Mouse (Mus musculus): ENCODE results near the gene Aagab.

The Aagab gene

DNA sequence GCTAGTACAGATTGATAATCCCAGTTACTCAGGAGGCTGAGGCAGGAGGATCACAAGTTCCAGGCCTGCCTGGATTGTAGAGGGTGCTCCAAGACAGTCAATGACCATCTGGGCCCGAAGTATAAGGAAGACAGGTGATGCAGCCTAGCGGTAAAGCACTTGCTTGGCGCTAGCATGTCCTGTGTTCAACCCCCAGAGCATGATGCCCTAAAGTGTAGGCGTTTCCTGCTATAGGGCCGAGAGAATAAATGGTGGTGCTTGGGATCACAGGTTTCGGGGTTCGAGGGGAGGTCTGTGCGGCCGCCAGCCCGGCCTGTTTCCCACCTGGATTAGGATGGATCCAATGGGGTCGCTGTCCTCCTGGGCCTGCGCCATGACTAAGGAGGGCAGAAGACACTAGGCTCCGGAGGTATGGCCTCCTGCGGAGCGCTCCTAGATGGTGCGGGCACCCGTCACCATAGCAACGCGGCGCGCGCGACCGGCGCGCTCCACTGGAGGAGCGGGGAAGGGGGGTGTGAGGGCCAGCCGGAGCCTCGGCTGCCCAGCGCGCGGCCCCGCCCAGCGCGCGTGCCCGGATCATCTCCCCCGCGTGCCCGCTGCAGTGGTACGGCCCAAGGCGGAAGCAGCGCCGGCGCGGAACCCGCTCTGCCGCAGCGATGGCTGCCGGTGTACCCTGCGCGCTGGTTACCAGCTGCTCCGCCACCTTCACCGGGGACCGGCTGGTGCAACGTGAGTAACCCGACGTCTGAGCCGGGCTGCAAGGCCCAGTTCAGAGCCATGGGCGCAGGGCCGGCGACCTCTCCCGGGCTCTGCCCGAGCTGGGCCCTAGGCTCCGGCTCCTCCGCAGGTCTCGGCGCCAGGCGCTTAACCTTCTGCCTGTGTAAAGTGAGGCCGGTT, at the start of gene Aagab, which contains the start of gene Iqch:
Gene Aagab (plus strand): TSS at position 618 of the 897 bp plus-strand sequence.
Gene Iqch (minus strand): TSS at position 451 of the 897 bp plus-strand sequence.
- DNase-seq = peak; percentile 98 to 99

DNA sequence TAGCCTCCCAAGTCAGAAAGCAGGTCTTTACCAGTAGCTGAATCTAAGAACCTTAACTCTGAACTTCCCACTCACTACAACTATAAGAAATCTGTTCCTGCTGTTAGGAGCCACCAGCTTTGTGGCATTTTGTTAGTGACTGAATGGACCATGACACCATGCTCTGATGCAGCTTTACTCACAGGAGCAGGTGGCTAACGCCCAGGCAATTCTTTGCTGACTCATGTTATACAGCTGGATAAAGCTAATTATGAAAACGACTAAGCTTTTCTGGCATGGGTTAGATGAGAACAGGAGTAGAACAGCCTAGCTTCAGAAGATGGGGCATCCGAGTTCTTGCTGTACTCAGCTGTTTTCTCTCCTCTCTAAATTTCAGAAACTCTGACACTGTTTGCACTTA, 48.8 kb upstream of the Aagab start:
- DNase-seq = no peak

DNA sequence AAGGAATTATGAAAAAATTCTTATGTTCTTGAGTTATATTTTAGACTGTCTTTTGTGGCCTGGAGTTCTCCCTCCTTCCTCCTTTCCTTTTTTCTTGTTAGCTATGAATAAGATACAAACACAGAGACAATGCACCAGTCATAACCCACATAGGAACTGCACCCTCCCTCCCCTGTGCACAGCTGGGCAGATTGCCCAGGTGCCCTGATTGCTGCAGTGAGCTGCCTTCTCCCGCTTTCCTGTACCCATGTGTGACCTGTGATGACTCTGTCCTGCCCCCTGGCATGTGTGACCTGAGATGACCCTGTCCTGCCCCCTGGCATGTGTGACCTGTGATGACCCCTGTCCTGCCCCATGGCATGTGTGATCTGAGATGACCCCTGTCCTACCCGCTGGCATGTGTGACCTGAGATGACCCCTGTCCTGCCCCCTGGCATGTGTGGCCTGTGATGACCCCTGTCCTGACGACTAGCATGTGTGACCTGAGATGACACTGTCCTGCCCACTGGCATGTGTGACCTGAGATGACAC, 46.9 kb upstream of the Aagab start:
- no peak for DNase-seq

DNA sequence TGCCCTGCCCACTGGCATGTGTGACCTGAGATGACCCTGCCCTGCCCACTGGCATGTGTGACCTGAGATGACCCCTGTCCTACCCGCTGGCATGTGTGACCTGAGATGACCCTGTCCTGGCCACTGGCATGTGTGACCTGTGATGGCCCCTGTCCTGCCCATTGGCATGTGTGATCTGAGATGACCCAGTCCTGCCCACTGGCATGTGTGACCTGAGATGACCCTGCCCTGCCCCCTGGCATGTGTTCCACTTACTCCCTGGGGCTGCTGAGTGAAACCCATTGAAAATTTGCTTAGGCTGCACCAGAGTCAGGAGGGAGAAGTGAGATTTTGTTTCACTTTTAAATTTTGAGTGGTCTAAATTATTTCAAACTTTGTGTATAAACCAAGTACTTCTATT, 46.1 kb upstream of the Aagab start:
- DNase-seq = no peak

DNA sequence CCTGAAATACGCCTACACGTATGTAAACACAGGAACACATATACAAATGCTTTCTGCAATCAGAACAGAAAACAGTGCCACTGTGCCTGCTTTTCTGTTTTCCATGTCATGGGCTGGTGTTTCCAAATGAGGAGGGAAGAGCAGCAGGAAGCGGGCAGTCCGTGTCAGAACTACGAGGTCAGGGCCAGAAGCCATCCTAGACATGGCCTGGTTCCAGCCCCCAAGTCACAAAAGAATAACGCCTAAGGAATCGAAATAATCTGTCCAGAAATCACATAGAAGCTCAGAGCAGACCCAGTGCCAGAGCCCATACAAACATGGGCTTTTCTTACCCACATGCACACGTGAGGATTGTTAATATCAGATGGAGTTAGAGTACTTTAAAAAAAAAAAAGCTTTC, 45.5 kb upstream of the Aagab start:
- peak; percentile 20 to 31 for DNase-seq

DNA sequence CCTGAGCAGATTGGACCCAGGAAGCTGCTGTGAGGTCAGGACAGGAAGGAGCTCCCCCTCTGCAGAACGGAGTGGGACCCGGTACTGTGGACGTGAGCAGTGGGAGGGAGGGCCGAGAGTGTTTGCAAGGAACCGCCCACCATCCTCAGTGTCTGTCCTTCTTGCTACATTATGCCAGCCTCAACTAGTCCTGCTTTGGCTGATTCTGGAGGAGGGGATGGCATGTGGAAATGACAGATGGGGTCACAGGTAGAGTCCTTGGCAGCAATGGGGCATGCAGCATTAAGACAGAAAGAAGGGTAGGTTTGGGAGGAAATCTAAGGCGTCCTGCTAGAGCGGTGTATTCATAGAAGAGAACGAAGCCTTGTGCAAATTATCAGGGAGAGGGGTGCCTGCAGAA, 40.5 kb upstream of the Aagab start:
- peak; percentile 56 to 60 for DNase-seq

DNA sequence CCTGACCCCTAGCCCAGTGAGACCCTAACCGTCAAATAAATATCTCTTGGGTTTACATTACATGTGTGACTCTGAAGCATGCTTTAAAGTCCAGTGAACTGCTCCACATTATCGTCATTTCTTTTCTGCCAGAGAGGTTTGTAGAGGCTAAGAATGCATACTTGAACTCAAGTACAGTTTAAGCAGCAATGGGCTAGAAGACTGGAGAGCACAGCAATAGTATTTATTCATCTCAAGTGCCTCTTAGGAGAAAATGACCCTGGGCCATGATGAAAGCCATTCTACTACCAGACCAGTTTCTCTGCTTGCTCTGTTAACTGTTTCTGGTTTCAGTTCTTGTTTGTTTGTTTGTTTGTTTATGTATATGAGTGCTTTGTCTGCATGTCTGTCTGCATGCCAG, 39.0 kb upstream of the Aagab start:
- DNase-seq = no peak

DNA sequence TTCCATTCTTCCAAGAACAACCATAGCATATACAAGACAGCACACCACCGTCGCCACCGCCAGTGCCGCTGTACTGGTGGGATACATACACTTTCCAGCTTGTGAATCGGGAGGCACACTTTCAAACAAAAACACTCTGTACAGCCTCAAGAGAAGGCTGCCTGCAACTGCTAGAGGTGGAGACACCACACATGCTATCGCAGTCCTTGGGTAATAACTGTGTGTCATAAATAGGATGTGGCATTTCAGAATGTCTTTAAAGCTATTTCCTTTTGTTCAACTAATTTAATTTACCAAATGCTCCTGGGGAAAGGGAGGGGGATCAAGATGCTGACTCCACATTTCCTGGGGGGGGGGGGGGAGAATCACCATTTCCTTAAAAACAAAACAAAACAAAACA, 34.1 kb upstream of the Aagab start:
- DNase-seq = no peak

DNA sequence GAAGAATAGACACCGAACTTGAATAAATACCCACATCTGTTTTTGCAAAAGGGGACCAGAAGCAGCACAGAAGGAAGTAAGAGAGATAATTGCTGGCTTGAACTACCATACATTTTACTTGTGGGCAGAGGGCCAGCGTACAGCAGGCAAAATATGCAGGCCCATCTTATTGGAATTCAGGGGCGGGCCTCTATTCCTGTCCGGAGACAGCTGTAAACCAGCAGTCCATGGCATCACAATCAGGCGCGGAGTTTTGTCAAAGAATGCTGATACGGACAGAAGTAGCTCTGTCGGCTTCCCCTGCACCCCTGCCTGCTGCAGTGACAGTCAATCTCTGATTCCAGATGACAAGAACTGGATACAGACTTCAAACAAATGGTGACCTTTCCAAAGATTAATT, 33.7 kb upstream of the Aagab start:
- DNase-seq = no peak

DNA sequence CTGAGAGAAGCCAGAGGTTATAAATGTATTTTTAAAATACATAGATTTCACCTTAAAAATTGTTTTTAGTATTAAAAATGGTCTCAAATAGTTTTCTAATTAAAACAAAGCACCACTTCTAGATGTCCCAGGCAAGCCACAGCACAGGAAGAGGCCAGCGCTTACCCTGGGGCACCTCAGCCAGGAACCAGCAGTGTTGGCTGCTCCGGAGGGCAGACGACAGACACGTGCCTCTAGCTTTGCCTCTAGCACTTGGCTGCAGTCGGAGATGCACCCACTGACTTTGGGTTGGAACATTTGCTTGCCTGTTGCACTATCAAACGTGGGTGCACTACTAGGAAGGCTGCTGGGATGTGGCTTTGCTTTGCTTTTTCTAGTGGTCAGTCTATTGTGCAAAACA, 30.6 kb upstream of the Aagab start:
- DNase-seq = no peak

DNA sequence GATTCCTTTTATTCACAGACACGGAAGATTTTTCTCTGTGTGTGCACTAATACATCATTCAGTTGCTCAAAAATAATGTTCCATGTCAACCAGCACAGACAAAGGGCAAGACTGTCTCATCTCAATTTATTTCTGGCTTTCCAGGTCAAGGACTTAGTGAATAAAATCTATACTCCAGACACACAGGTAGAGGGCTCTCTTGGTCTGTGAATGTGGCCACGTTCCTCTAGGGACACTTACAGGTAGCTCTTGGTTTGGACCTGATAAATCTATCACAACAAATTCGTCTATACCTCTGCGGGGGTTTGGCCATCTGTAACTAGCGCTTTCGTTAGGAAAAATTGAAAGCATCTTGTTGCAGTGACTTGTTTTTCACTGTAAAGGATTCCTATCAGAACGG, 29.6 kb upstream of the Aagab start:
- DNase-seq = peak in 1 of 2 experiments; percentile 31

DNA sequence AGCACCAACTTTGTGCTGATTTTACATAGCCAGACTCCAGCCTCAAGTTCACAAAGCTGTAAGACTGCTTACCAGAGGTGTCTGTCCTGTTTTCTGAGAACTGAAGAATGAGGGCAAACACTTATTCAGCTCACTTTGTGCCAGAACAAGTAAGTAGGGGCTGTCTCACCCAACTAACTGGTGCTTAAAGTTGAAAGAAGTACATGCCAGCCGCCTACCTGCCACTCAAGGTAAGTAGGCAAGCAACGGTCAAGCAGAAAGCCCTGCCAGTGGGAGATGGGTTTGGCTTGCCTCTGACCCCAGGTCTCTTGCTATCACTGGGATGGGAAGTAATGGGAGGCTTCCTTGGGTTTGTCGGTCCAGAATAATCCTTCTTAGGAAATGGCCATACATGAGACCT, 25.0 kb upstream of the Aagab start:
- DNase-seq = no peak

DNA sequence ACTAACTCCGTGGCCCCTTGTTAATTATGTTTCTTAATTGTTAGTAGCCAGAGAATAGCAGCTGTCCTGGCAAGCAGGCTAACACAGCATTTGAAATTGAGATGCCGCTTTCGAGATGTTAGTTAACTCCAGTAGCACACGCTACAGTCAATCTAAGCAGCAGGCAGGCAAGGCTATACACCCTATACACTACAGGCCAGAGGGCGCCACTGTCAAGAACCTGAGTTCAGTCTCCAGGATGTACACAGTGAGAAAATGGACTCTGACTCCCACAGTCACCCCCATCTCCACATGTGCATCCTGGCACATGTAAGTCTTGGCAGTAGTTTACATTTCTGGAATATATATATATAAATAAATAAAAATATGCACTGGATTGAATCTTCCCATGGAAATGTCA, 22.8 kb upstream of the Aagab start:
- DNase-seq = no peak

DNA sequence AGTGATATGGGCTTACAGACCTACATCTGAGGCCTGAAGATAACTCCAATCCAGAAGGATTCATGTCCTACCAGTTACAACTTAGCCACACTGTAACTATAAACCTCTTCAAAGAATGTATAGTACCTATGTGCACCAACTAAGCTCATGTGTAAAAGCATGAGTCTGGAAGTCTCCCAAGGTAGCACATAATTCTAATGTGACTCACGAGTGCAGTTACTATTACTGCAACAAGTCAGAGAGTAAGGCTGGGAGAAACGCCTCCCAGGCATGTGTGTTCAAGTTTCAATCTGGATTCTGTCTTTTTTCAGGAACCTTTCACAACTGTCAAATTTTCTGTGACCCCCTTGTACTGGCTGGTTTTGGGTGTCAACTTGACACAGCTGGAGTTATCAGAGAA, 22.4 kb upstream of the Aagab start:
- no peak for DNase-seq

DNA sequence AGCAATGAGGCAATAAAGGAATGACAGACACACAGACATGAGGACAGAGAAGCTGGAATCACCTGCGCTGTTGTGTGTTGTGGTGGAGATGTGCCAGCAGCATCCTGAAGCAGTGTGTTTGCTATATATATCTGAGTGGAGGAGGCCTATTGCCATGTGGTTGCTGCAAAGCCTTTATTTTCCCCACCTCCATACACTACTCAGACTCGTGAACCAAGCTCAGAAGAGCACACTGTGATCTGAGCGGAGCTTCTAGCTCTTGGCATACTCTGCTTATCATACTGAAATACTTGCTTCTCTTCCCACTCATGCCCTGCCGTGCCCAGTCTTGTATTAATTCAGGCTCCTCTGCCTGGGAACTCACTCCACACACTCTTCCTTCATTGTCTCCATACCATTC, 20.7 kb upstream of the Aagab start:
- DNase-seq = no peak

DNA sequence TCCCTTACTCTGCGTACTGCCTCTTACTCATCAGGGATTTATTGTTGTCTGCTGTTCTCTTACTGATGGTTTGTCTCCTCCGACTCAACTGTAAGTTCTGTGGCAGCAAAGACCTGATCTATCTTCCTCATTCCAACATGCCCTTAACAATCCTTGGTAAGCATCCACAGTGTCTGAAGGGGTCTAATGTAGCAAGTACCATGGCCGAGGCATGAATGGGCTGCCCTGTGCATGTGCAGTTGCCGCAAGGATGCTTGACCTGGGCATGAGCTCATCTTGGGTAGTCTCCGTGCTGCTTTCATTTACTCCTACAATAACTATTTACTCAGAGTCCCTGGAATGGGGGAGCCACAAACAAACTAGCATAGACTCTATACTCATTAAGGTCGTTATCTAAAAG, 17.2 kb upstream of the Aagab start:
- no peak for DNase-seq

DNA sequence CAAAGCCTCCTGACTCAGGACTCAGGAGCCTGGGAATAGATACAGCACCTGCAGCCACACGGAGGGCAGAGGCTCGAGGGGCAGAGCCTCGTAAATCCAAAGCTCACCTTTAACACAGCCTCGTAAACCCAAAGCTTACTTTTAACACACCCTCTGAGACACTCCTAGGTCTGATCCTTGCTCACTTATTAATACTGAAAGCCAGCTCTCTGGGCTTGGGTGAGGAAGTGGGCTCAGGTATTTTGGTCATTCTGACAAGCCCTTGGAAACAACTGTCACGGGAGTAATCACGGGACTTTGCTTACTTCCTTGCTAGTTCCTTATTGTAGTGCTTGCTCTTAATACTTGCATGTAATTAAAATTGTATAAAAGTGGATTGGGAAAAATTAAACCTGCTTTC, 13.3 kb upstream of the Aagab start:
- DNase-seq = no peak

DNA sequence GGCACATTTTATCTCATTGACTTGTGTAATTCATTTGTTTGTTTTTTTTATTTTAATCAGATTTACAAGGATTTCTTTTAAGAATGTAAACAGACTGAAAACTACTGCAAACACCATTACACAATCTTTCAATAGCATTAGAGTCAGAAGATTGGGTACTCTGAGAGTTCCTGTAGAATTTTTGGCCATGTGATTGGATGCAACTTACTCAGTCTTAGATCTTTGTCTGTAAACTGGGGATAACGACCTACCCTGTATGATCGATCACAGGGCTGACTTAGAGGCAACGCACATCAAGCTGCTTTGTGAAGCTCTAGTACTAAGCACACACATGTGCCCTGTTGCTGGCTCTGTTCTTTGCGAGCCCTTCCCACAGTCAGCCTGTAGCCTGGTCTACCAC, 11.9 kb upstream of the Aagab start:
- no peak for DNase-seq

DNA sequence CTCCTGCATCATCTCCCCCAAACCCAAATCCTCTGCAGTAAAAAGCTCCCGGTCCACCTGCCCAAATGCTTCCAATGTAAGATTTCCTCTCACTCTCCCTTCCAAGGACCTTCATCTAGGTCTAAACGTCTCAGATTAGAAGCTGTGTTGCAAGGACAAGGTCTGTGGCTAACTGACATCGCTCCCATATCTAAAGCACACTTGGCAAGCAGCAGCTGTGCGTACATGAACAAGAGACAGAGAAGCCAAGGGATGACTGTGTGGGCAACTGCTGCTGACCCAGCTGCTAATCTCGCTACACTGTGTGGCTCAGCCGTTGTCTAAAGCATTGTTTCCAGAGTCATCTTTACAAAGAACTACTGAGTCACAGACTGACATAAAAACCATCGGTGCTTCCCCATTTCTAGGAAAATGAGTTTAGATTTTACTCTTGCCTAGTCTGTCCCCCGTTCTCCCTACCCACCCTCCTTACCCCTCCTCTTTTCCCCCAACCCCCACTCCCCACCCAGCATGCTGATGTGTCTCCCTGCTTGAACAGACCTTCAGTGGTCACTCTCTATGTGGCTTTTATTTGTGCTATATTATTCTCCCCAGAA, 10.7 kb upstream of the Aagab start:
- DNase-seq = no peak

DNA sequence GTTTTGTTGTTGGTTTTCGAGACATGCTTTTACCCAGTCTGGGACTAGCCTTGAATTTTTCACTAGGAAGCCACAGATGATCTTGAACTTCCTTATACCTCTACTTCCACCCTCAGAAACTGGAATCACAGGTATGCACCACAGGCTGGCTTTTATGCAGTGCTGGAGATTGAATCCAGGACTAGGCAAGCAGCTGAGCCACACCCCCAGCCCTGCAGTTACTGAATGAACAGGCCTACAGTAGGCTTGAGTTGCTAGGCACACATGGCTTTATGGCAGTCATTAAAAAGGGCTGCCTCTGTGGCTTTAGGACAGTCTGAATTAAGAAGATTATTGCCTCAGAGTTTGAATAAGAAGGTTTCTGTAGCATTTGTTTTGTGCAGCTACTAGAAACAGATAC, 7.4 kb upstream of the Aagab start:
- DNase-seq = no peak

DNA sequence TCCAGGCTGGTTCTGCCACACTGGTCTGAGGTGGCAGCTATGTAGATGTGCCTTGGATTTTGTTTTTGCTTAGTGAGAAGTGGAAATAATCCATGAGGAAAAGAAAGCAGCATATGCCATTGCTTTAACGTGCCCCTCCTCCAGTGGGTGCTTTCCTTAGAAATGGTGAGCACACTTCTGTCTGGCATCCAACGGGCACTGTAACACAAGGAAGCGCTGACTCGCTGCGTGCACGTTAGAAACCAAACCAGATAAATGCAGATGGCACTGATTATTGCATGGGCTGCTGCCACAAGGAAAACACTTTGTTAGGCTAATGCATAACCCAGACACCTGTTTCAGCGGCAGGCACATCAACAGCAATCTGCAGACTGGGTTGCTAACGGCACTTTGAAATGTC, 6.8 kb upstream of the Aagab start:
- no peak for DNase-seq

DNA sequence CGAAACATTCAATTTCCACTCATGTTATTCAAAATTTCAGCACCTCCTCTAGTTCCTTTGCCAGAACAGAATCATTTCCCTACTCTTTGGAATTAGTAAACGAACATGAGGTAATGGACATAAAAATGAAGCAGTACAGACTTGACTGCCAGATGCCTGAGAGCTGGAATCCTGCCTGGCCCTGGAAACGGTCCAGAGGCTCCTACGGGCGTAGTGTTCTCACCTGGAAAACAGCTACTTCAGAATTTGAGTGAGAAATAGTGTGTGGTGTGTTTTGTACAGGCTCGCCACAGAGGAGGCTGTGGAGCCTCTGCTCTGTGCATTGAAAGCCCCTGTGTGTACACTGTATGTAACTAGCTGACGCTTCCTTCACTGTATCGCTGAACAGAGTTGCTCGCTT, 5.8 kb upstream of the Aagab start:
- DNase-seq = peak in 1 of 2 experiments; percentile 29

DNA sequence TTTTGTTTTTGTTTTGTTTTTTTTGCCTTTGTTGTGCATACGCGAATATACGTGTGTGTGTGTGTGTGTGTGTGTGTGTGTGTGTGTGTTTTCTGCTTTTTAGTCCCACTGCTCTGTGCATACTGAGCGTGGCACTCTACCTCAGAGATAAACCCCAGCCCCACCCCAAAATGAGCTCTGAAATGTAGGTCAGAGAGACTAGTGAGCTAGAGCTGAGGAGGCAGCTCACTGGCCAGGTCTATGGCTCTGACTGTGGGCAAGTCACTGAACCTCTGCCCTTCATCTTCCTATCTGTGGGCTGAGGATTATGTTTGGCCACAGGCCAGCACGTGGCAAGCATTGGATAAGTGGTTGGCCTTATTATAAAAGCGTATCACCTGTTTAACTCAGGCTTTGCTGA, 1.4 kb downstream of the Aagab start:
- peak; percentile 30 to 61 for DNase-seq

DNA sequence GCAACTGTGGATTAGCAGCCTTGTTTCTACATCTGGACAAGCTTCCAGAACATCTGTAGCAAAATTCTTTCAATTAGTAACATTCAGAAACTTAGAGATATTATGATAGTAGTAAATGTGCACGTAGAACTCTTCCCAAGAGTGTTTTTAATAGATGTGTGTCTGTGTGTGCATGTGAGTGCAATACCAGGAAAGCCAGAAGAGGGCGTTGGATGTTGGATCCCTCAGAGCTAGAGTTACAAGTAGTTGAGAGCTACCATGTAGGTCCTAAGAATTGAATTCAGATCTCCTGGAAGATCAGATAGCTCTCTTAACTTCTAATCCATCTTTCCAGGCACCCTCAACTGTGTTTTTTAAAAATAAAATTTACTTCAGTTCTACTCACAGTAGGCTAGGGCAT, 4.1 kb downstream of the Aagab start:
- no peak for DNase-seq

All from cerebellum, postnatal 25 days (tissue).